Mouse (Mus musculus) CD8-positive naive resting alpha-beta T cell, adult 2 months (primary cell): Measurements from ENCODE around the gene Cd81.
A peak's percentile ranks its signal among the peaks of the same experiment; 100 is the strongest.

Source experiments
- DNase-seq, 2 experiments: peaks; one replicate each; pipeline ENCODE4 v3.0.0; 2022; ENCODE audit warnings: low read depth in 2 of 2, low spot score in 2 of 2

The Cd81 gene

DNA sequence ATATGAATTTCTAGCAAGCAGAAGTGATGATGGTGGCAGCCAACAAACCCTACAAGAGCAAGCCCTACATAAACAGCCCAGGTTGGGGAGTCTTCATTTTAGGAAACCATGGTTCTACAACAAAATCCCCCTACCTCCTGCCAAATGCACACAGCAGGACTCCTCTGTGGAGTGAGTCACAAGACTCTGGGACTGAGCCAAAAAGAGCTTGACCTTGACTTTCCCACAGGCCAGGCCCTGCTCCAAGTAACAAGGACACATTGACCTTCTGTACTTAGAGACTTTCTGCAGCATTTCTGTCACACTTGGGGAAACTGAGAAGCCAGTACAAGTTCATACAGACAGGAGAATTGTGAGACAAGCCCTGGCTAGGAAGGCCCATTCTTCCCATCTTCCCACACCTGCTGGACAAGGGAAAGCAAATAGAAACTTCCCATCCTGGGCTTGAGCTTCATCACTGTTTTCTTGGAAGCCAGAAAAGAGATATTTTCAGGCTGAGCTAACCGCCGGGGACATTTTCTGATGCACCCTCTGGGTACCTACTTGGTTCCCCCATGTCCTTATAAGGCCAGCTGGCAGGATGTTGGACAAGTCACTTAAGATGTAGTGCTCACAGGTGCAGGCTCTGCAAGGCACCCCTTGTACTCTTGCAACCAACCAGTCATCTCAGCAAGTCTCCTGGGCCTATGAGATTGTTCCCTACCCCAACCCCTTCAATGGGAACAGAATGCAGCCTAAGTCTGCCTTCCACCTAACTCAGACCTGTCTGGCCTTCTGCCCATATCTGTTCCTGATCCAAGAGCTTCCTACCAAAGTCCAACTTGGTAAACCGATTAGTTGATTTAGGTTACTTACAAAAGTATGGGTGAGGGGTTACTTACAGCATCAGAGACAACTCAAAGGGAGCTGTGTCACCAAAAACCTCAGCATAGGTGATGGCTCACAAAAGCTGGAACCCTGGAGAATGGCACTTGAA lies 2.4 kb upstream of the Cd81 start:
- DNase-seq, result no peak

DNA sequence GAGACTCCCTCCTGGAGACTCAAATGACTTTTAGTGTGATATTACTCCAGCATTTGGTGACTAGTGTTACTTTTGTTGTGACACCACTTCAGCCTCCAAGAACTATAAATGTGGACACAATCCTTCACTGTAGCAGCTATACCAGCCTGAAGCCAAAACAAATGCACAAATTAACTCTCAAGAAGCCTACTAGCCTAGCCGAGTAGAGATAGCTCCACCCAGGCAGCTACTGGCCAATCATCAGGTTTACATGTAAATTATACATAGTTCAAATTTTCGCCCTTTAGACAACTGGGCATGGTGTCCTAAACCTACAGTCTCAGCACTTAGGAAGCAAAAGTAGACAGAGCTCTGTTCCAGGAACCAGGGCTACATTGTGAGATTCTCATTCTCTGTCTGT lies 1.2 kb upstream of the Cd81 start:
- no peak for DNase-seq

DNA sequence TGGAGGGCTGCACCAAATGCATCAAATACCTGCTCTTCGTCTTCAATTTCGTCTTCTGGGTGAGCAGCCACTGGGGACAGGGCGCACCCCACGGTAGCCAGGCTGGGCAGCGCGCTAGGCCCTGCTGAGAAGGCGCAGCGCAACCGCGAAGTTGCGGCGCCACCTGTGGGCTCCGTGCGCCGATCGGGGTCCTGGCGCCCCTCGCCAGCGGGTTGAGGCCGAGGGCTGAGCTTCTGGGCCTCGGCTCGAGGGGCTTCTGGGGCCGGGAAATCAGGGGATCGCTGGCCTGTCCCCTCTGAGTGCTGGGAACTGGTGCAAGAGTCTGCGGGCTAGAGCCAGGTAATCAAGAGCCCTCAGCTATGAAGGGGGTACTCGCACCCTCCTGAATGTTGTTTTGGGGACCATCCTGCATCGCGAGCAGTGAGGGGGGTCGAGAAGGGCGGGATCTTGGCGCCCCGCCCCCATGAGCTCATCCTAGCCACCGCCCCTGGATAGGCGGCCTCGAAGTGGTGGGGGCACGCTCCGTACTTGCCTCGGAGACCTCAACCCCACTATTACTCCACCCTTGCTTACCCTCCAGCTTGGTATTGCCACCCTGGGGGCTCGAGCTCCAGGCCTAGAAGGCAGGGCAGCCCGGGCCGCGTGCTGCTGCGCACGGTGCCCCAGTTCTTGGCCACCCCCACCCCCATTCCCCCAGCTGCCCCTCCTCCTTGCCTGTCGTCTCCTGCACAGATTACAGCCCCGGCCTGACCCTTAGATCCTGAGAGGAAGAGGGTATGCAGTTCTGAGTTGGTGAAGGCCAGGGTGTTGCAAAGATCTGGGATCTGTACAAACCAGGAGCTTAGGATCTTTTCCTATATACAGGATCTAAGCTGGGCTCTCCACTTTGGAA lies 715 bp downstream of the Cd81 start:
- peak in 1 of 2 experiments; percentile 14 for DNase-seq

DNA sequence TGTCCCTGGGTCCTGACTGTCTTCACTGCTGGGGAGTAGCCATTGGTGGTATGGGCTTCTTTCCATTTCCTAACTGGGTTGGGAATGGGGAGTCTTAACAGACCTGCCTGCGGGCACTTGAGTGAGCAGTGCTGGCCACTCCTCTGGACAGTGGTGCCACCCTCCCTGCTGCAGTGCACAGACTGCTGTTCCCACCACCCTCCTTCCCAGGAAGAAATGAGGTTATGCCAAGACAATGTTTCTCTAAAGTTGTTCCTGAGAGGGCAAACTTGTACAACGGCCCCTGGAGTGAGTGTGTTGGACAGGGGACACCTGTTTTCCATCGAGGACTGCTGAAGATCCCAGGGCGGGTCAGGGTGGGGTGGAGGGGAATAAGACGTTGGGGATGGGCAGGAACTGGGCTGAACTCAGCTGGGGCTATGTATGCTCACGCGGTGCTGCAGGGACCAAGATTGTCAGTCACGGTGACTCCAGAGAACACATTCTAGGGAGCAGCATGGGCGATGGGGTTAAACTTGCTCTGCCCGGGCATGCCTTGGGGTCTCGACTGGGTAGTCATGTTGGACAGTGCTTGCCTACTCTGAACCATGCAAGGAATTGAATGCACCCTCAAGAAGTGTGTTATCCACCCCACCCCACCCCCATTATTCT lies 1.5 kb downstream of the Cd81 start:
- DNase-seq, result no peak

DNA sequence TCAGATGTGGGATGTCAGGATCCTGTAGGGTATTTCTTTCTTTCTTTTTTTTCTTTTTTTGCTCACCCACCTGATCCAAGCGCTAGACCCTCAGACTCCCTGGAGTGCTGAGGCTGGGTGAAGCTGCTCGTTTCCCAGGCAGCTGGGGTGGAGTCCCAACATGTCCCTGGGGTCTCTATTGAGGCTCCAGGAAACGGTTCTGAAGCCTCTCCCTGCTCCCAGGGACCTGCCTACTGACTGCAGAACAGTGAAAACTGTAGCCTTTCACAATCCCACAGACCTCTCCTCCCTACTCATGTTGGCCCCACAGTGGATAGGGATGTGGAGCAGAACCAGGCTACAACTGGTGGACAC lies 2.0 kb downstream of the Cd81 start:
- DNase-seq, result no peak

DNA sequence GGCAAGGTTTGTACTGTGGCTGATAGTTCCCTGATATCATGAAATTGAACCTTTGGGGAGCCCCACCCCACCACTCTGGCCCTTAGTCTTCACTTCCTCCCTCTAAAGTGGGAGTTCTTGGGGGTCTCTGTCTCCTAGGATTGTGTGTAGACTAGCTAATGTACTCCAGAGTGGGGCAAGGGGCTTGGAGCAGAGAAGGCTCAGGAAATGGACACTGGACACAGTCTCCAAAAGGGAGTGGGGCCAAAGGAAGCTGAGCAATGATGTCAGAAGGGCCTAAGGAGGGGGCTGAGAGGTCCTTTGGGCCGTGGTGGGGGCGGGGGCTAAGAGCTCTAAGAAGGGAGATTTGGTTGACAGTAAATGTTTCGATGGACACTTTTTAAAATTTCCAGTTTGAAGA lies 2.5 kb downstream of the Cd81 start:
- no peak for DNase-seq

DNA sequence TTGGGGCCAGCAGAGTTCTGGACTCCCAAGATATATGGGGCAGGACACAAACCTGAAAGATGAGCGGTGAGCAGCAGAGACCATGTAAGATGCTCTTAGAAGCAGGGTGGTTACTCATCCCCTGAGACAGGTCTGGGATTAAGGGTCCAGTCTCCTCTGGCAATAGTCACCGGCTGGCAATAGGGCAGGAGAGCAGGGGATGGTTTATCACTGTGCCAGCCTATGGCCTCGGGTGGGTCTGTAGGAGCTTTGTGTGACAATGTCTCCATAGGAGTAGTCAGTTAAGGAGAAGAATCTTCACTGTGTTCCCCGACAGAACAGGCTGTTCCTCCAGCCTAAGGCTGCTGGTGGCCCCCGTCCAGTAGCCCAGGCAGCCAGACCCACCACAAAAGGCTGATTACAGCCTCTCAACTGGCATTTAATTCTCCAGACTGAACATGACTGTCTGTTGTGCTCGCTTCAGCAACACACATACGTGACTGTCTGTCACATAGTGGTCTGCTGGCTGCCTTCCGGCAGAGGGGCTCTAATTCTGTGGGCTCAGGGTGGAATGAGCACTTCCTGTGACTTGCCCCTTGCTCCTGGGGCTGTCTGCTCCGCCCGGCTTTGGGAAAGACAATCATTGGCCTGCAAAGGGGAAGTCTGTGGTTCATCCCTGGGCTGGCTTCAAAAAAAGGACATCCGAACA lies 3.1 kb downstream of the Cd81 start:
- DNase-seq, result no peak

DNA sequence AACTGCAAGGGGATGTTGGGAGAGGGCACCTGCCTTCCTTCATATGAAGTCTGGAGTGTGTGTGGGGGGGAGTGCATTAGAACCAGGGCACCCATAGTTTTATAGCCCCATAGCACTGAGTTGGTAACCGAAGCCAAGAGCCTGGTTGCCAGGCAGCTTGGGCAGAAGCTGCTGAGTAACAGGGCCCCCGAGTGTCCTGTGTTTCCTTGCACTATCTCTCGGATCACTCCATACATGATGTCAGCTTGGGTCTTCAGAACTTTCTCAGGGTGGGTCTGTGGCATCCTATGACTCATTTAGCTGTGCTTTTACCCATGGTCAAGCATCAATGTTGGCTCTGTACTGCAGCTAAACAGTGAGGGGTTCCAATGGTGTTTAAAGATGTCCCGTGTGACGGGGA lies 4.5 kb downstream of the Cd81 start:
- DNase-seq, result no peak

DNA sequence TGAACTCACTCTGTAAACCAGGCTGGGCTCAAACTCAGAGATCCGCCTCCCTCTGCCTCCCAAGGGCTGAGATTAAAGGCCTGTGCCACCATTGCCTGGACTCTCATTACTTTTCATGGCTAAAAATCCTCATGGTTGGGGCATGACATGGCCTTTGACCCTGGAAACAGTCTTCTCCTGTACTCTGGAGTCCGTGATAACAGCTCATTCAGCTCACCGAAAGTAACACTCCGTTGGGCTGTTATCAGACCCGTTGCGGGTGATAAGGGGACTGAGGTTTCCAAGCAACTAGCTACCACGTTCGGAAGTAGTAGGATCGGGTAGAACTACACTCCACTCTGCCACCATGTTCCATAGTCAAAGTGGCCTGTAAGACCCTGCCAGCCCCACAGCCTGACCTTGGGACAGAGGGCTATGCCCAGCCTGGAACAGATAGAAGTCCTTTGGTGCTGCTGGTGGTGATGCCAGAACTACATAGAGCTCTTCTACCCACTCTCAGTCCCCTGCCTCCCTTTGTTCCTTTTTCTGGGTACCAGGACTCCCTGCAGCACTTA lies 5.2 kb downstream of the Cd81 start:
- DNase-seq, result no peak

DNA sequence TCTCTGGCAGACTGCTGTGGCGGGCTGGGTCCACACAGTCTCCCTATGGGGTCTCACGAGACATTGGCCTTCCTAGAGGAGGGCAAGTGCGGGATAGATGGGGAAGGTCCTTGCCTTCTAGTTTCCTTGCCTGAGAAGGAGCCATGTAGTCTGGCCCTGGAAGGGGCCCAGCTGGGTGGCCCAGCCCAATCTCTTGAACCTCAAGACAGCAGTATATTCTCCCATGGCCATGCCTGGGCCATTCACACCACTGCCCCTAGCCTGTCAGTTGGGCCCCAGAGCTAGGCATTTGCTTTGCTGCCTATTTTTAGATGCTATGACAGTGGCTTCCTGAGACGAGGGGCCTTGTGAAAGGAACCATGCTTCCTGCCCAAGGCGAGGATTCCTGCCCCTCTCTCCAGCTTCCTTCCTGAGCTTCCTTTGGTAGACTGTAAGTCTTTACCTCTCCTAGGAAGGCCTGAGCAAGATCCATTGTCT lies 5.7 kb downstream of the Cd81 start:
- DNase-seq, result no peak

DNA sequence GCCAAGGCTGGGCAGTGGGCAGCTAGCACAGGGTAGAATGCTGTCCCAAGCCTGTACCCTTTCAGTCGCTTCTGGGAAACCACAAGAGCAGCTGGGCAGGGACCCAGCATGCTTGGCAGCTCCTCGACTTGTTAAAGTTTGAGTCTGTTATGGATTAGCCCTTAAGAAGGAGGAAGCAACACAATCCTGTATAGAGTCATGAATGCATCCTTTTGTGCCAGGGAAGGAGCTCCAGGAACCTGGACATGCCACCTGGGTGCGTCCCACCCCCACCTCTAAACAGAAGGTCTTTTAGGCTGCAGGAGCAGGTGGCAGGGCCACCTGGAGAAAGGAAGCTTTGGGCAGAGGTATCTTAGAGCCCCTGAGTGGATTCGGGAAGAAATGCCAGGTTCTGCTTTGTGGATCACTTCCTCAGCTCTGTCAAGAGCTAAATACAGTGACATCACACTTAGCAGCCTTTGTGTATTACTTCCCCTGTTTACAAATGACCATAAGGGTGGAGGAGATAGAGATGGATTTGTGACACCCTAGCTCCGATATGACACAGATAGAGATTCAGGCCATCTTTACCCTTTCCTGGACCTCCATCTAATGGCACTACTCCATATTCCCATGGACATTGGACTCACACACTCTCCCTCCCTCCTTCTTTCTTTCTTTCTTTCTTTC lies 6.8 kb downstream of the Cd81 start:
- no peak for DNase-seq

DNA sequence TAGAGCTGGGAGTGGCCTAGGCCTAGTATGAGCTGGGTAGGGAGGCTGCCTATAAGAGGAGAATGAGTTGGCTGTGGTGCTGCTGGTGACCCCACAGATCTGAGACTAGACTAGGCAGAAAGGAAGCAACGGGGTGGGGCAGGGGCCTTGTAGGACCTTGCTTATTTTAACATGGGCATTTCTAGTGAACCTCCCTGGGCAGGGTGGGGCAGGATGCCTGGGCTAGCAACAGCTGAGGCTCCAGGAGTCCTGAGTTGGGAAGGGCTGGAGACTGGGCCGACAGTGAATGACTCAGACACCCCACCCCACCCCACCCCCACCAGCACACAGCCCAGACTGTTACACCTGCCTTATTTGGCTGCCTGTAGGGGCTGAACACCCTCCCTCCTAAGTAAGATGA lies 10.2 kb downstream of the Cd81 start:
- no peak for DNase-seq

DNA sequence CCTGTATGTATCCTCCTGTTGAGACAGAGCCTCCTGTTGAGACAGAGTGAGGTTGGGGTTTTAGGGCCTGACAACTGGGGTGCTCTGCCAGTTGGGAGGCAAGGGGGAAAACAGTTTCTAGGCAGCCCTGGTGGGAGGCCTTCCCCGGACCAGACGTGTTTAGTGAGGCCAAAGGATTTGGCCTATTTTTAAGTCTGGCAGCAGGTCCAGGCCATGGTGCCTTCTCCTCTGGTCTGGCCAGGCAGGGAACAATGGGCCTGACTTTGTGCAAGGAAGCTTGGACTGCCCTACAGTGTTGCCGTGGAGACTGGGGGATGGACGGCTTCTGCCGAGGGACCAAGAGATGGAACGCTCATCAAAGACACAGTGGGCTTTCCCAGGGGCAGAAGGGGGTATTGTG lies 11.7 kb downstream of the Cd81 start:
- DNase-seq, result no peak

DNA sequence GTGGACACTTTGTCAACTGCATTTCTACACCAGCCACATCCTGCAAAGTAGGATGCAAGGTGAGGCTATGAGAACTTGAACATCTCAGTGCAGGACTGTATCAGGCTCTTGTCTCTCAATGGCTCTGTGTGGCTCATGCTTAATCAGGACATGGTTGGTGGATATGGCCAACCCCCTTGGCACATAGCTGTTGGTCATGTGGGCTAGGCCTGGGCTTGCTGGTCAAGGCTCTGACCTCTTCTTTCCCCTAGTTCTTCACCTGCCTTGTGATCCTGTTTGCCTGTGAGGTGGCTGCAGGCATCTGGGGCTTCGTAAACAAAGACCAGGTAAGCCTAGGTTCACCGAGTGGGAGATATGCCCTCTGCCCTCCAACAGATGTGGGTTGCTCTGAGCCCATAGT lies 13.2 kb downstream of the Cd81 start:
- DNase-seq, result no peak

DNA sequence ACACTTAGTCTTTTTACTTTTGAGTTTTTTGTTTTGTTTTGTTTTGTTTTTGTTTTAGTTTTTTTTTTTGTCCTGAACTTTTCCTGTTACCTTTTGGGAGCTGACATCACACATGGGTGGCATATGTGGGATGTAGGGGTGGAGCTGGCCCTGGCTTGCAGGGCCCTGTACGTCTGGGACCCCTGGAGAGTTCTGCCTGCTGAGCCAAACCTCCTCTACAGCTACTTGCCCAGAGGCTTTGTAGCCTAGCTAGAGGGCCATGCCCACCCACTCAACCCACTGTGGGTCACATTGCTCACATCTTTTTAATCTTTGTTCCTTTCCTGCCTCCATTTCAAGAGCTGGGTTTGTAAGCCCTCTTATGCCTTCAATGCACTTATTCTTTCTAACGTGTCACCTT lies 14.9 kb downstream of the Cd81 start:
- DNase-seq, result no peak

DNA sequence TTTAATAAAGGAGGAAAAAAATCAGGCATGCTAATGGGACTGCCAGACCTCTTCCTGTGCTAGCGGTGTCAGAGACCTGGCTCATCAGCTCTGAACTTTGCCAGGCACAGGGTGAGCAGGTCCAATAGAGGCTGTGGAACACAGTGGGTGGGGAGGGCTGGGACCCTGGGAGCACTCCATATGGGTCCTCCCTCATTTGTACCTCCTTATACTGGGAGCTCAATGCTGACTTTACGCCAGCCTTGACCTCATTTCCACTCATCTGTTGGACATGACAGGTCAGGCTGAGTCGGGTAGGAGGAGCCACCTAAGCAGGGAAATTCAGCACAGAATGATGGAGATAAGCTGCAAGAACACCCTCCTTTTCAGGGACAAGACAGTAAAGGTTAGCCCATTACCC lies 15.4 kb downstream of the Cd81 start:
- no peak for DNase-seq

DNA sequence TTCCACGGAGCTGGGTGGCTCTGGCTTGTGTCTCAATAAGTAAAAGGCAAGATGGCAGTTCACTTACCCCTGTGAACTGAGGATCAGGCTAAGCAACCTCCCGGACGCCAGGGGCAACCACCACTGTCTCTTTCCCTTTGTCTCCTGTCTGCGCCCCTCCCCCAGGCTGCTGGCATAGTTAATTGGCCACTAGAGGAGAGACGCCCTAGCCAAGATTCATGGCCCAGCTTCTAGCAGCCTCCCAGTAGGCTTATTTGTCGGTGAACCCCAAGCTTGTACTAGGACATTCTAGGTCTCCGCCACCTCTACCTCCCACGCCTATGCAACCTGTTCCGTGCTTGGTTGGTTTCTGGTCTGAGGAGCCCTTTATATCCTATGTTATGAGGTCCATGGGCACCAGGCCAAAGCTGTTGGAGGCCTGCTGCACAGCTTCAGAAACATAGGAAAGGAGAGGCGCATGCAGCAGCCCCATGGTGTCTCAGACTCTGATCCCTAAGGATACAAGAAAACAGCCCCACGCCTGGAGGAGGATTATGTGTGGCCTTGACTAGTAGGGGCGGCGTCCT lies 15.9 kb downstream of the Cd81 start:
- DNase-seq, result peak in 1 of 2 experiments; percentile 8

DNA sequence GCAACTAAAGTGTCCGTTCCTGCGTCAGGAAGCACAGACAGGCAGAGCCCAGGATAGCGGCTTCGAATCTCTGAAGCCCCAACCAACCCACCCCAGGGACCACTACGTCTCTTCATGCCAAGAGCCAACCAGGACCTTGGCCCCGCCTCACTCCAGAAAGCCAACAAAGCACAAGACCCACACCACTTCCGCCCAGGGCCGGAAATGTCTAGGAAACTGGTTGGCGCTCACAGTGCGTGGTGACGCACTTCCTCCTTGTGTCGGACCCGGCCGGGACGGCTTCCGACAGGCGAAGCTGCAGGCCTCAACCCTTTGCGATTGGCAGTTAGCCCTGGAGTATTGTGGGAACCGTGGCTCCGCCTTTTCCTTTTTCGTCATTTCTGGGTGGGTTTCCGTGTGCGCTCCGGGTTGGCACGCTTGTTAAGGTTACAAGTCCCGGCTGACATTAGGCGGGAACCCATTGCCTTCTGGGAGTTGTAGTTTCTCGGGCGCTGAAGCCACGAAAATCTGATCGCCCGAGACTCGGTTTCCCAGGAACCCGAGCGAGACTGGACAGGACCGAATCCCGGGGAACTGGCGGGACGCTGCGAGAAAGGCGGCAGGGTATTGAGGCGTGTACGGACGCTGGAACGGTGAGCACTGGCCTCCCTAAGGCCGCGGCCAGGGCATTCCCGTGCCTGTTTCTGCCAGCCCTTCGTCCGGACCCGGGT lies 16.5 kb downstream of the Cd81 start, which contains the start of gene Tssc4:
Gene Tssc4 (plus strand): TSS at position 368 of the 710 bp plus-strand sequence.
- peak; percentile 92 to 93 for DNase-seq
